Mouse (Mus musculus) brain, embryonic 18.5 days (tissue): ENCODE data around the gene Serinc4.

ENCODE experiments used
- DNase-seq: peaks from one replicate; pipeline ENCODE4 v3.0.0-alpha.2; 2012; ENCODE audit warnings: low read depth, low spot score

The Serinc4 gene

GRCm38 (mm10) chr2:121448136-121448535, 8.4 kb downstream of the Serinc4 start:
- no peak for DNase-seq

- DNase-seq = no peak
Observed at GRCm38 (mm10) chr2:121447006-121447405, 9.6 kb downstream of the Serinc4 start.

DNA sequence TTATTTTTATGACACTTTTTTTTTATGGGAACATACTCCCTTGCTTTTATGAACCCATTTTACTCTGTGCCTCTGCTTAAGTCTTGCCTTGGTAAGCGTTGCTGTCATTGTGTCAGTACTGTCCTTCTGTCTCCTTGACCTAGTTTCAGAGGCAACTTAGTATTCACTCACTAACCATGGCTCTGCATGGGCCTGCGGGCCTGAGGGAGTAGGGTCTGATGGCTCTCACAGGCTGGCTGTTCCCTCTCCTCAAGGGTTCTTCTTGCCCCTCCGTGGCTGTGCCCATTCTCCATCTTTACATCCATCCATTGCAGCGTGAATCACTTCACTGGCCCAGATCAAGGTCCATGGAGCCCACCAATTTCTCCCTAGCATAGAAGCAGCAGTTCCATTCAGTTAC, 10.1 kb downstream of the Serinc4 start:
- DNase-seq = no peak

GRCm38 (mm10) chr2:121445117-121445516, 11.5 kb downstream of the Serinc4 start:
- DNase-seq = no peak

DNA sequence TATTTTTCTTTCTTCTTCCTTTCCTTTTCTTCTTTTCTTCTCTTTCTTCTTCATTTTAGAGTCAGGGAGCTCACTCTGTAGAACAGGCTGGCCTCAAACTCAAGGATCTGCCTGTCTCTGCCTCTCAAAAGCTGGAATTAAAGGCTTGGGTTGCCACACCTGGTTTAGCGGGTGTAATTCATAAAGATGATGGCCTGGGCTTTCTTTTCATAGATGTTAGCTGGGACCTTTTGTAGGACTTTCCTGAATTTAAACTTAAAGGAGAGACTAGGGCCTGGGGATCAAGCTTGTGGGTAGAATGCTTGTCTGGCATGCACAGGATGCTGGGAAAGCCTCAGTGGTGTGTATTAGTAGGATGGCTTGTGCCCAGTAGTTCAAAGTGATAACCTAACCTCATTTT, 12.4 kb downstream of the Serinc4 start, which contains the start of gene Ell3:
TSS of gene Ell3 (minus strand) at position 101 of the 400 bp plus-strand sequence.
- no peak for DNase-seq

GRCm38 (mm10) chr2:121443068-121443349, 13.6 kb downstream of the Serinc4 start:
- no peak for DNase-seq

- DNase-seq = no peak
Observed at GRCm38 (mm10) chr2:121442259-121443067, 14.1 kb downstream of the Serinc4 start.

DNA sequence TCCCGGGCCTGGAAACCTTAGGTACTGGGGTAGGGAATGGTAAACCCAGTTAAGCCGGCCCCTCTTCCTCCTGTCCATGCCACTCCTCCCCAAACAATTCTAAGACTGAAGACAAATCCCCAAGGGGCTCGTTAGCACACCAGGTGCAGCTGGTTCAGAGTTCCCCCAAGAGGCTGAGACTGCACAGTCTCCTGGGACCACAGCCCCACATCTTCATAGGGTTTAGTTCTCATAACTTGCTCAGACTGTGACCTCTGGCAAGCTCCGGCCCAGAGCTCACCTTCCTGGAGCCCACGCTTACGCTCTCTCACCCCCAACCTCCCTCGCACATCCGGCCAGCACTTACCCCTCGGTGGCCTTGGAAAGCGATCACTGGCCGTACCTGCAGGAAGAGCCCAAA, 14.8 kb downstream of the Serinc4 start:
- DNase-seq = no peak

DNA sequence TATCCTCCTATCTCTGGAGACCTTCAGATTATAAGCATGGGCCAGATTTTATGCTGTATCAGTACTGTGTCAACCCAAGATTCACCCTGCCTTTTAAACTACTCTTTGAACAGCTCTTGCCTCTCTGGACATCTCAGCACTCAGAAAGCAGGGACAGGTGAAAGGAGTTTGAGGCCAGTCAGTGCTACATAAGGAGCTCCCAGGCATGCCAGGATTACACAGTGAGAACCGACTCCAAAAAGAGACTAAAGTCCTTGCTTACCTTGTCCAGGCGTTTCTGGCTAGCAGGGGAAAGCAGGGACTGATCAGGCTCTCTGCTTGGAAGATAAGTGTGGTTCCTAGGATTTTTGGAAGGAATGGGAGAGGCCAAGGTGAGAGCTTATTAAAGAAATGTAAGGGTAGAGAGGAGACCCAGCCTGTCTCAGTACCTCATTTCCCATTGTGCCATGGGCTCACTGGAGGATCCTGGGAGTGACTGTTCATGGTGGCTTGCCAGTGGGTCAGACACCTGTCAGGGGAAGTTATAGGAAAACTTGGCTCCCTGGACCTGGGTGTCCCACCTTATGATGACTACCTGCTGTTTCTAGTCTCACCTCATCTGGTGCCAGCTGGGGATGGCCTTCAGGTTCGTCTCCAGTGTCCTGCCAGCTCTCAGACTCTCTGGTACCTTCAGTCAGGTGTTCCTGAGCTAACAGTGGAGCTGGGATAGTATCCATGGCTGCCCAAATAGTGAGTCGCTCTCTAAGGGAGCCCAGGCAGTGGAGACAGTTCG, 15.6 kb downstream of the Serinc4 start:
- no peak for DNase-seq

DNA sequence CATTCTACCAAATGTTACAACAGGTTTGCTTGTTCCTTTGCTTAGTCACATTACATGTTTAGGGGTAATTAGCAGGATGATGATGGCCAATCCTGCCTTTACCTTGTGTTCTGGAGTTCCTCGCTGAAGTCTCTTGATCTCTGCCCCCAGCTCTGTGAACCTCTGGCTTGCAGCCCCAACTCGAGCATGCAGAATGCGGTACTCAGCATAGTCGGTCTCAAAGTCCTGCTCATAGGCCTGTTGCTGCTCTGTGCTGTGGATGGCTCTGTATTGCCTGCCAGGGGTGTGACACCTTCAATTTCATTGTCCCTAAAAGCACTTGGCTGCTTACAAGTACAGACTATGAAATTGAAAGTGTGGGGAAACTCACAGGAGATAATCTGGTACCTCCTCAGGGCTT, 16.8 kb downstream of the Serinc4 start:
- DNase-seq = no peak

GRCm38 (mm10) chr2:121434854-121435253, 21.7 kb downstream of the Serinc4 start:
- DNase-seq = no peak

DNA sequence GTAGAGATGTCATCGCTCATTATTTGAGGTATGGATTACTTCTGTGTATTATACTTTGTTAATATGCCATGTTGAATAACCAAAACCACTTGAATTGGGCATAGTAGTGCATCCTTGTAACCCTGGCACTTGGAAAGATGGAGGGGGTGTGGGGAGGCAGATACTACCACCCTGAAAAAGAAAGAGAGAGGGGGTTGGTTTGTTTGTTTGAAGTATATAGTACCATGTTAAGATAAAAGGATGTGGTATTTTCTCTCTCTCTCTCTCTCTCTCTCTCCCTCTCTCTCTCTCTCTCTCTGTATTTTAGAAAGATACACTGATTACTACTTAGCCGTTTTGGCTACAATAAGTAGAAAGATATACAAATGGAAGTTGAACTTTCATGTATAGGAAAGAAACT, 30.7 kb downstream of the Serinc4 start:
- no peak for DNase-seq

DNA sequence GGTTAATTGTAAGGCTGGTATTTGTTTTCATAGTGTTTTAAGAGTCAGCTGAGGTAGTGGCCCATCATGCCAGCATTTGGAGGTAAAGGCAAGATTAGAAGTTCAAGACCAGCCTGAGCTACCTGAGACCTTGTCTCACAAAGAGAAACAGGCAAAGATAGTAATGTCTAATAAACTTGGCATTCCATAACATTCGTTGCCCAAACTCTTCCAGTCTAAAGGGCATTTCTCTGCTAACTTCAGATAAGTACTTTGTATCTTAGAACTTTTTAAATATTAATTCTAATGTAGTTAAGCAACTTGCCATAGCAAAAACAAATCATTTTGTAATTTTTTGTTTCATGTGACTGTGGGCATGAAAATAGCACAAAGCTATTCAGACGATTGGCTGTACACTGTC, 33.4 kb downstream of the Serinc4 start:
- no peak for DNase-seq

GRCm38 (mm10) chr2:121418476-121418875, 38.1 kb downstream of the Serinc4 start:
- DNase-seq = no peak

DNA sequence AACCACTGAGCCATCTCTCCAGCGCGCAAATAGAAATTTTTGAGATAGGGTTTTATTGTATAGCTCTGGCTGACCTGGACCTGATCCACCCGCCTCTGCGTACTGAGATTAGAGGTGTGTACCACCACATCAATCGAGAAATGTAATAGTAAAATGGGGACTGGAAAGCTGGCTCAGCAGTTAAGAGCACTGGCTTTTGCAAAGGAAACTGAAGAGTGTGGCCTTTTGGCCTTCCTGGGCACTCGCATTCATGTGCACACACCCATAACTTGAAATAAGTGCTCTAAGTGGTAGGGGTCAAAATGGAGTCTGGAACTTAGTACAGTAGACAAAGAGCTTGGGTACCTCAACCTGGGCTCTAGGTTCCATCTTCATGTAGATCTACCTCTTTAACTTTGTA, 40.2 kb downstream of the Serinc4 start:
- DNase-seq = no peak

- no peak for DNase-seq
Observed at GRCm38 (mm10) chr2:121415591-121415990, 41.0 kb downstream of the Serinc4 start.

- DNase-seq = no peak
Observed at GRCm38 (mm10) chr2:121415103-121415502, 41.5 kb downstream of the Serinc4 start.

- no peak for DNase-seq
Observed at GRCm38 (mm10) chr2:121414139-121414685, 42.4 kb downstream of the Serinc4 start.

DNA sequence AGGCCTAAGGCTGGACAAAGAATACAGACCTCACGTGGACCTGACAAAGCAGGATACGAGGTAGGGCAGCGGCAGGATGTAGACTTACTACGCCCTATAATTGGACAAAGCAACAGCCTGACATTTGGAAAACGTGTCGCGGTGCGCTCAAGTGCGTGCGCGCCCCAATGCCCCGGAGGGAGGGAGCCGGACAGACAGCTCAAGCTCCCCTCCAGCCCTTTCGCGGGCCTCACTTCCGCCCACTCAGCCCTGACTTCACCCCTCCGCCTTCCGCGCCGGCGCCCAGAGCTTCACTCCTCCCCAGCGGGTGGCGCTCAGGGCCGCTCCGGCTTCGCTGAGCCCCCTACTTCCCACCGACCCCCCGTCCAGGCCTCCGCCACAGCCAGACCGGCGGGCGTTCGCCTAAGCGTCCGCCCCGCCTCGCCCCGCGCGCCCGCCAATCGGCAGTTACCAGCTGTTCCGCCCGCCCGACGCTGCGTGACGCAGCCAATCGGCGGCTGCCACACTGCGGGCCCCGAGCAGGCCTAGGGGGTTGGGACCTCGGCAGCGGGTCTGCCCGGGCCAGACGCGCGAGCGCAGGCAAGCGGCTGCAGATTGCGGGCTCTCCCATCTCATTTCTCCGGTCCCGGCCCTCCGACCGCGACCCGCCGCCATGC, 43.1 kb downstream of the Serinc4 start, which contains the start of the genes Pdia3 and Catsper2:
TSS of gene Pdia3 (plus strand) at position 389 of the 656 bp plus-strand sequence.
TSS of gene Catsper2 (minus strand) at position 406 of the 656 bp plus-strand sequence.
- DNase-seq = peak; percentile 92

GRCm38 (mm10) chr2:121412843-121413386, 43.7 kb downstream of the Serinc4 start:
- DNase-seq = peak; percentile 12

- no peak for DNase-seq
Observed at GRCm38 (mm10) chr2:121408160-121408559, 48.4 kb downstream of the Serinc4 start.

- DNase-seq = no peak
Observed at GRCm38 (mm10) chr2:121403296-121403695, 53.3 kb downstream of the Serinc4 start.
